In genomic region chr1:153556896-153557295, GRCm38 (mm10) we compare ENCODE assay signal across 7 mouse cellular contexts. TPM values are rescaled to one million over a fixed set of nuclear protein-coding genes. Genes with fewer than 3 reads are reported as not detected.
A peak's percentile ranks its signal among the peaks of the same experiment; 100 is the strongest.
DNase-seq lines count a peak whose midpoint lies in the region; ATAC-seq and TF ChIP-seq lines count a peak whose summit lies in the region.

No protein-coding gene starts in this region.

- H3K27ac ChIP-seq in kidney, embryonic 14.5 days (ENCODE audit: low read depth, low read length), result no peak overlapping the region
- no peak overlapping the region for H3K27ac ChIP-seq in lung, embryonic 14.5 days (ENCODE audit: low read depth)

- peak; percentile 87 for TF ChIP-seq CTCF in E14TG2a.4 (conservative IDR thresholded peaks at IDR 0.05; ENCODE audit: low read length)
- peak; percentile 96 for TF ChIP-seq CTCF in lung, embryonic 14.5 days (IDR thresholded peaks at IDR 0.05; ENCODE audit: low read depth)

- no peaks in the 10 kb centered on the region for H3K36me3 ChIP-seq in E14TG2a.4 (ENCODE audit: insufficient read depth, low read length)
- H3K36me3 ChIP-seq in kidney, embryonic 14.5 days (ENCODE audit: control insufficient read depth, insufficient read depth, low read length), result no peaks in the 10 kb centered on the region
- no peaks in the 10 kb centered on the region for H3K36me3 ChIP-seq in lung, embryonic 14.5 days (ENCODE audit: insufficient read depth)

- H3K9me3 ChIP-seq in E14TG2a.4 (ENCODE audit: low read length), result no peaks in the 10 kb centered on the region
- no peaks in the 10 kb centered on the region for H3K9me3 ChIP-seq in kidney, embryonic 14.5 days (ENCODE audit: control insufficient read depth, low read length)
- H3K9me3 ChIP-seq in lung, embryonic 14.5 days (ENCODE audit: low read depth, low read length), result no peaks in the 10 kb centered on the region

- WGBS in kidney, embryonic 14.5 days, result 5% methylated on average over 2 of the region's 2 CpGs
- WGBS in lung, embryonic 14.5 days, result 10% methylated on average over 2 of the region's 2 CpGs

- DNase-seq in A20 (ENCODE audit: low read depth, low spot score), result peak; percentile 39
- DNase-seq in cerebellum, adult 9-10 months, result peak; percentile 76
- DNase-seq in gastrocnemius, postnatal 10 days, result peak; percentile 17
- peak; percentile 91 for DNase-seq in lung, embryonic 14.5 days
- DNase-seq in retina, embryonic 14.5 days (ENCODE audit: low spot score), result peak; percentile 94

- H3K27me3 ChIP-seq in E14TG2a.4 (ENCODE audit: insufficient read depth, low read length), result 0 out of 2 replicates have a peak, but pooled peaks cover 9% of the 10 kb centered on the region
- no peaks in the 10 kb centered on the region for H3K27me3 ChIP-seq in kidney, embryonic 14.5 days (ENCODE audit: control insufficient read depth, insufficient read depth, low read length)
- H3K27me3 ChIP-seq in lung, embryonic 14.5 days (ENCODE audit: insufficient read depth, low read length), result peaks cover 5% of the 10 kb centered on the region; the same call in 1 of the 2 replicates

- peak; percentile 58; the same call in 1 of the 2 replicates for ATAC-seq in kidney, embryonic 14.5 days (ENCODE audit: low FRiP score, low TSS enrichment)
- ATAC-seq in lung, embryonic 14.5 days (ENCODE audit: insufficient read depth), result peak; percentile 57; the same call in 1 of the 2 replicates

- no peak overlapping the region for H3K9ac ChIP-seq in kidney, embryonic 14.5 days (ENCODE audit: low read depth, low read length)
- no peak overlapping the region for H3K9ac ChIP-seq in lung, embryonic 14.5 days

- H3K4me3 ChIP-seq in E14TG2a.4 (replicated peaks; ENCODE audit: low read length), result no peak overlapping the region
- H3K4me3 ChIP-seq in kidney, embryonic 14.5 days (ENCODE audit: low read length), result no peak overlapping the region
- no peak overlapping the region for H3K4me3 ChIP-seq in lung, embryonic 14.5 days (ENCODE audit: low read depth, low read length)

- no peak overlapping the region for H3K4me2 ChIP-seq in kidney, embryonic 14.5 days (replicated peaks; ENCODE audit: low read depth, low read length)
- H3K4me2 ChIP-seq in lung, embryonic 14.5 days, result no peak overlapping the region

- peaks cover 29% of the 10 kb centered on the region for H3K4me1 ChIP-seq in E14TG2a.4 (replicated peaks; ENCODE audit: low read depth, low read length)
- no peaks in the 10 kb centered on the region for H3K4me1 ChIP-seq in kidney, embryonic 14.5 days (ENCODE audit: control insufficient read depth, insufficient read depth, low read length)
- no peaks in the 10 kb centered on the region; the same call in 1 of the 2 replicates for H3K4me1 ChIP-seq in lung, embryonic 14.5 days (ENCODE audit: insufficient read depth)

RNA-seq across cellular contexts. Expression of gene Npl, which starts 7.1 kb away (rescaled TPM):
- total RNA-seq in gastrocnemius, postnatal 10 days (2021), result 1 to 10 TPM; 2.9 to 3.3 TPM
- polyA plus RNA-seq in kidney, embryonic 14.5 days (2014; fragmentation: Nextera tagmentation; extraction: Ambion mirVana), result 17.8 and 21.3 TPM in 2 replicates
- polyA plus RNA-seq in lung, embryonic 14.5 days (2014; fragmentation: Nextera tagmentation; extraction: Ambion mirVana), result 7.6 and 8.1 TPM in 2 replicates

Comparison
In these comparisons a context has a peak if more than half of its experiments do, and no peak if none do; other contexts are left out.
1. DNase-seq: peak in every context shown above with its lines; median percentile 94 in retina, embryonic 14.5 days; 91 in lung, embryonic 14.5 days; 76 in cerebellum, adult 9-10 months; 39 in A20; 17 in gastrocnemius, postnatal 10 days.